Mouse (Mus musculus): ENCODE results near the gene Slc35f1. TPM values are rescaled to one million over a fixed set of nuclear protein-coding genes. Genes with fewer than 3 reads are reported as not detected.

The Slc35f1 gene
- total and polyA plus RNA-seq, 3 experiments: 0.07 to 0.11 TPM; not detected in 1

DNA sequence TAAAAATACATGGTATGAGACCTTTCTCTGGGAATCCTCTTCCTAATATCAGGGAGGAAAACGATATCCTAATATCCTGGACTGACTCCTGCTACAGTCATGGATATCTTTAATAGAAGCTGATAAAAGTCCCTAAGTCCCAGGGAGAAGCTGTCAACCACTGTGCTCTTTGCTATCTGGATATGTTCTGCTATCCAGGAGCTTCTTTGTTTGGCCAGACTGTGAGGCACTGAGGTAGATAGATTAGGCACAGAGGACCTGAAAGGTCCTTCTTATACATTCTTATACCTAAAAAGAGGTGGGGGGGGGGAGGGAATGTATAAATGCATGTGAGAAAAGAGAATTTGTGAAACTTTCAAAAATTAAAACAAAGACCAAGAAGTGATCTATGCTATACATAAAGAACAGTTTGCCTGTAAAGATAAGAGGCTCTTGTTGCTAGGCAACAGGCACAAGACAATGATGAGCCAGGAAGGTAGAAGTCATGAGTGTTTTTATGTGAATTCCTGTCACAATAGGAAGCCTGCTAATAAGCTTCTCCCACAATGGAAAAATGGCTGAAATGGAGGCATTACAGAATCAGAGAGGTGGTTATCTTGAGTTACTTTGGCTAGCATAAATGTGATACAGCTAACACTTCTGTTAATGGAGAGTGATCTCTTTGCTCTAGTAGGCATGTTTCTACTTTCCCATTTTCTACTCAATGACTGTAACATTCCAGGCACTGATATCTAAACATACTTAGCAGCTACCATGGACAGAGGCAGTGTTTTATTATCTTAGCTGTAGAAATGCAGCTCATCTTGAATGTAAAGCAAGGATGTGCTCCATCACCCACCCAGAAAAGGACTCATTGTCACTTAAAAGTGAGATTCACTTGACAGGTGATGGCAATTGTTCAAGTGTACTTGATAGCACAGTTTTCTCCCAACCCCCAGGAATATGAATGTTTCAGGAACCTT lies 316.2 kb downstream of the Slc35f1 start:
- Histone ChIP-seq H3K4me3 (replicated peaks in 1 of 3; ENCODE audit: low read depth in 2 of 3, low read length in 2 of 3, poor library complexity in 1 of 3) (no peak overlapping the region), H3K9ac (ENCODE audit: insufficient read depth, low read depth) (no peak overlapping the region), H3K4me2 (ENCODE audit: insufficient read depth, low read depth, poor library complexity, severe bottlenecking) (no peak overlapping the region; the same call in 1 of the 2 replicates), H3K36me3 (replicated peaks in 1 of 2; ENCODE audit: control insufficient read depth in 1 of 2, insufficient read depth in 1 of 2, low read length in 1 of 2) (no peaks in the 10 kb centered on the region), H3K27ac (ENCODE audit: insufficient read depth, low read depth) (no peak overlapping the region), H3K4me1 (ENCODE audit: control insufficient read depth in 1 of 2, insufficient read depth in 2 of 2) (peaks cover 0 to 4% of the 10 kb centered on the region in 2 experiments; a peak in 2 of 4 replicates), H3K27me3 (replicated peaks) (no peaks in the 10 kb centered on the region), H3K9me3 (replicated peaks; ENCODE audit: low read length) (no peaks in the 10 kb centered on the region), H3K79me2 (replicated peaks; ENCODE audit: control insufficient read depth, extremely low read depth, insufficient read depth, poor library complexity, severe bottlenecking) (no peaks in the 10 kb centered on the region)
- in situ Hi-C loops (cut with MboI; ENCODE audit: low pct_ligation_motif_present, low pct_unique_long_range_greater_than_20kb, low sequenced_read_pairs) (no loop called here), dilution Hi-C loops (cut with MboI; ENCODE audit: extremely low pct_ligation_motif_present, extremely low pct_unique_long_range_greater_than_20kb, low sequenced_read_pairs) (no loop called here)
- no peak for DNase-seq (ENCODE audit: extremely low read depth)
- TF ChIP-seq ETS1 (conservative IDR thresholded peaks at IDR 0.05; ENCODE audit: low read depth, low read length): no peak
- no peak for TF ChIP-seq JUN (IDR thresholded peaks at IDR 0.05; ENCODE audit: insufficient read depth, low read depth, low read length)
- no peak for TF ChIP-seq MAFK (IDR thresholded peaks at IDR 0.05; ENCODE audit: insufficient replicate concordance, low read length)
- TF ChIP-seq RCOR1 (conservative IDR thresholded peaks at IDR 0.05; ENCODE audit: low read depth, low read length): no peak
- TF ChIP-seq ZMIZ1 (IDR thresholded peaks at IDR 0.05; ENCODE audit: low read depth, low read length): no peak
- no peak for TF ChIP-seq NELFE (IDR thresholded peaks at IDR 0.05; ENCODE audit: low read depth, low read length)
- TF ChIP-seq MXI1 (IDR thresholded peaks at IDR 0.05; ENCODE audit: low read depth, low read length): no peak
- no peak for TF ChIP-seq BHLHE40 (IDR thresholded peaks at IDR 0.05; ENCODE audit: low read depth, low read length)
- TF ChIP-seq NRF1 (IDR thresholded peaks at IDR 0.05; ENCODE audit: low read depth, low read length): no peak
- no peak for TF ChIP-seq E2F4 (IDR thresholded peaks at IDR 0.05; ENCODE audit: insufficient replicate concordance, low read depth, low read length)
- no peak for TF ChIP-seq CHD2 (IDR thresholded peaks at IDR 0.05; ENCODE audit: low read length)
- TF ChIP-seq EP300 (IDR thresholded peaks at IDR 0.05; ENCODE audit: low read length): no peak
- TF ChIP-seq ZKSCAN1 (IDR thresholded peaks at IDR 0.05; ENCODE audit: borderline replicate concordance, low read depth, low read length): no peak

DNA sequence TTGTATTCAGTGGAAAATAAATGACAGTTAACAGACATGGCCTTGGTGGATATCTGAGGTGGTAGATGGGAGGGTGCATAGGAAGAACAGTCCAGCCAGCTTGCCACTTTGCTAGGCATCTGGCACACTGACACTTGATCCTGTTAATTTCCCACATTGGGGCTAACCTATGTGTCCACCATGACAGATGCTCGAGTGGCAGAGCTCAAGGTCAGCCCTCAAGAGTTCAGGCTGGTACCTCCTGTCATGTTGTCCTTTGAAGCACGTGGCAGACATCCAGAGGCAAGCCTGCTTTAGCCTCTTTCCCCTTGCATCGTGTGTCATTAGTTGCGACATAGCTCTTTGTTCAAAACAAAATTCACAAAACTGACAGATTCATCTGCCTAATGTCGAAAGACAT lies 323.5 kb downstream of the Slc35f1 start:
- H3K9me3 ChIP-seq (replicated peaks; ENCODE audit: low read length): no peaks in the 10 kb centered on the region
- no peak overlapping the region for H3K4me2 ChIP-seq (ENCODE audit: insufficient read depth, low read depth, poor library complexity, severe bottlenecking)
- H3K9ac ChIP-seq (ENCODE audit: insufficient read depth, low read depth): no peak overlapping the region
- in situ Hi-C loops (cut with MboI; ENCODE audit: low pct_ligation_motif_present, low pct_unique_long_range_greater_than_20kb, low sequenced_read_pairs) (no loop called here), dilution Hi-C loops (cut with MboI; ENCODE audit: extremely low pct_ligation_motif_present, extremely low pct_unique_long_range_greater_than_20kb, low sequenced_read_pairs) (no loop called here)
- no peak overlapping the region for H3K27ac ChIP-seq (ENCODE audit: insufficient read depth, low read depth)
- TF ChIP-seq JUN (IDR thresholded peaks at IDR 0.05; ENCODE audit: insufficient read depth, low read depth, low read length) (no peak), GABPA (IDR thresholded peaks at IDR 0.05; ENCODE audit: insufficient replicate concordance, low read depth, low read length) (no peak), NRF1 (IDR thresholded peaks at IDR 0.05; ENCODE audit: low read depth, low read length) (no peak), SMC3 (IDR thresholded peaks at IDR 0.05; ENCODE audit: low read depth, low read length) (no peak), ETS1 (conservative IDR thresholded peaks at IDR 0.05; ENCODE audit: low read depth, low read length) (no peak), NELFE (IDR thresholded peaks at IDR 0.05; ENCODE audit: low read depth, low read length) (no peak), PAX5 (IDR thresholded peaks at IDR 0.05; ENCODE audit: low read length) (no peak), USF1 (IDR thresholded peaks at IDR 0.05; ENCODE audit: low read depth, low read length) (no peak)
- H3K79me2 ChIP-seq (replicated peaks; ENCODE audit: control insufficient read depth, extremely low read depth, insufficient read depth, poor library complexity, severe bottlenecking): no peaks in the 10 kb centered on the region
- H3K27me3 ChIP-seq (replicated peaks): no peaks in the 10 kb centered on the region
- no peaks in the 10 kb centered on the region for H3K4me1 ChIP-seq (ENCODE audit: control insufficient read depth in 1 of 2, insufficient read depth in 2 of 2)
- no peak for DNase-seq (ENCODE audit: extremely low read depth)
- no peaks in the 10 kb centered on the region for H3K36me3 ChIP-seq (replicated peaks in 1 of 2; ENCODE audit: control insufficient read depth in 1 of 2, insufficient read depth in 1 of 2, low read length in 1 of 2)
- H3K4me3 ChIP-seq (replicated peaks in 1 of 3; ENCODE audit: low read depth in 2 of 3, low read length in 2 of 3, poor library complexity in 1 of 3): no peak overlapping the region

All from CH12.LX (cell line).